Mouse (Mus musculus) stomach, embryonic 14.5 days (tissue): Measurements from ENCODE around the gene Ccdc175. TPM values are rescaled to one million over a fixed set of nuclear protein-coding genes. Genes with fewer than 3 reads are reported as not detected.

Source experiments
- ATAC-seq: fragments of 200-750 bp; cut with Nextera tagmentation; 2 replicates; pipeline ENCODE4 v1.8.0; 2017; ENCODE audit warnings: low read depth, moderate TSS enrichment; ENCODE audit not compliant: insufficient number of reproducible peaks, insufficient read depth, low FRiP score
- H3K27ac ChIP-seq: fragments of 300-500 bp; sonication (generic); 2 replicates; pipeline ENCODE4 v1.5.1; 2014; ENCODE audit warnings: mild to moderate bottlenecking, low read length, moderate library complexity, mixed read lengths
- H3K27me3 ChIP-seq: fragments of 300-500 bp; sonication (generic); 2 replicates; pipeline ENCODE4 v1.6.1; 2014; ENCODE audit warnings: low read length, control low read depth, mixed read lengths; ENCODE audit not compliant: control insufficient read depth, insufficient read depth
- H3K36me3 ChIP-seq: fragments of 300-500 bp; sonication (generic); 2 replicates; pipeline ENCODE4 v1.6.1; 2014; ENCODE audit warnings: mild to moderate bottlenecking, control low read depth, low read length, moderate library complexity, mixed read lengths; ENCODE audit not compliant: control insufficient read depth, insufficient read depth
- H3K4me1 ChIP-seq: fragments of 300-500 bp; sonication (generic); 2 replicates; pipeline ENCODE4 v1.6.1; 2014; ENCODE audit warnings: low read length, control low read depth, mixed read lengths; ENCODE audit not compliant: control insufficient read depth, insufficient read depth
- H3K4me2 ChIP-seq: fragments of 300-500 bp; sonication (generic); replicated peaks from 2 replicates; pipeline ENCODE4 v1.6.1; 2014; ENCODE audit warnings: low read depth, low read length, control low read depth
- H3K4me3 ChIP-seq: fragments of 300-500 bp; sonication (generic); 2 replicates; pipeline ENCODE4 v1.5.1; 2014; ENCODE audit warnings: low read depth, low read length, control low read depth
- H3K9ac ChIP-seq: fragments of 300-500 bp; sonication (generic); replicated peaks from 2 replicates; pipeline ENCODE4 v1.6.1; 2014; ENCODE audit warnings: low read depth, mild to moderate bottlenecking, control low read depth, low read length, moderate library complexity, mixed read lengths
- H3K9me3 ChIP-seq: fragments of 300-500 bp; sonication (generic); 2 replicates; pipeline ENCODE4 v1.6.1; 2016; ENCODE audit warnings: low read depth, low read length, control low read depth; ENCODE audit not compliant: control insufficient read depth
- WGBS: fragments of 180-500 bp; shearing (Covaris S2); extraction: QIAGEN DNeasy Blood & Tissue Kit; methylation state at CpG from one replicate; pipeline ENCODE4 v1.1.7; 2014; 5-methylcytosine and 5-hydroxymethylcytosine counted together
- polyA plus RNA-seq: library from polyadenylated mRNA; unstranded; fragments of >200 nt; fragmentation: Nextera tagmentation; extraction: Ambion mirVana; gene quantifications from 2 replicates; pipeline ENCODE4 v1.2.1, GENCODE M21; 2014

Gene Ccdc175
- not detected in 2 replicates for polyA plus RNA-seq

DNA sequence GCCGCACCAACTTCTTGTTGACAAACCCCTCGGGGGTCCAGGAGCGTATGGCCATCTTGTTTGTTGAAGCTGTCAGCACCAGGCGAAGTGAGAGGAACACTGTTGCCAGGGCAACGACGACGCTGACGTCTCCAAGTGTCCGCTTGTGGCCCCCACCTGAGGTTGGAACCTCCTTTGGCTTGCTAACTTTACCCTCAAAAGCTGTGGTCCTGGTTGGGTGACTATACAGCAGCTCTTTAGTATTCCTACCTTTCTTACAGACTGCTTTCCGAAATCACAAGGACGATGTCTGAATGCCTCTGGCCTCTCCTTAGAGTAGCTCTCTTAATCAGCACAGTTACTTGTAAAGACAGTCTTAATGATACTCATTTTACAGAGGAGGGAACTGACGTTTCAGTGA lies at the start of gene Ccdc175:
Gene Ccdc175 (minus strand): TSS at position 101 of the 400 bp plus-strand sequence.
- 70% methylated on average over 12 of the region's 12 CpGs for WGBS
- H3K27me3 ChIP-seq: no peaks in the 10 kb centered on the region

DNA sequence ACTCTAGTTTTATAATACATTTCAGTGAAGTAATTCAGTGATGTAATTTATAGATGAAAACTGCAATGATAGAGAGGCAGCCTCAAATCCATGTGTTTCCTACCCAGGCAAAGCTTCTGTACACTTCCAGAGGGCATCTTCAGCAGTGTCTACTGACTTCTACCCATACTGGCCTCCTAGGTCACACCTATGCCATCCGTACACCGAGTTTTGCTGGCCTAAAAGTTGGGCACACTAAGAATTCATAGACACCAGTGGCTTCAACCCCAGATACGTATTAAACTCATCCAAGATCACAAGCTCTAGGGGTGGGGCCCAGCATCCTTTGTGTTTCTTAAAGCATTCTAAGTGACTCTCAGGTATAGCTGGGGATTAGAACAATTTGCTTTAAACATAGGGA lies 49.3 kb upstream of the Ccdc175 start:
- Histone ChIP-seq H3K27ac (no peak overlapping the region), H3K27me3 (0 out of 2 replicates have a peak, but pooled peaks cover 8% of the 10 kb centered on the region)
- ATAC-seq: no peak

More for the DNA sequence above, at the start of gene Ccdc175:
- Histone ChIP-seq H3K9me3 (no peaks in the 10 kb centered on the region), H3K27ac (no peak within 1 kb of the TSS), H3K4me1 (no peaks in the 10 kb centered on the region), H3K9ac (no peak within 1 kb of the TSS), H3K4me3 (no peak within 1 kb of the TSS), H3K4me2 (no peak within 1 kb of the TSS), H3K36me3 (no peaks in the 10 kb centered on the region)
- no peak for ATAC-seq

DNA sequence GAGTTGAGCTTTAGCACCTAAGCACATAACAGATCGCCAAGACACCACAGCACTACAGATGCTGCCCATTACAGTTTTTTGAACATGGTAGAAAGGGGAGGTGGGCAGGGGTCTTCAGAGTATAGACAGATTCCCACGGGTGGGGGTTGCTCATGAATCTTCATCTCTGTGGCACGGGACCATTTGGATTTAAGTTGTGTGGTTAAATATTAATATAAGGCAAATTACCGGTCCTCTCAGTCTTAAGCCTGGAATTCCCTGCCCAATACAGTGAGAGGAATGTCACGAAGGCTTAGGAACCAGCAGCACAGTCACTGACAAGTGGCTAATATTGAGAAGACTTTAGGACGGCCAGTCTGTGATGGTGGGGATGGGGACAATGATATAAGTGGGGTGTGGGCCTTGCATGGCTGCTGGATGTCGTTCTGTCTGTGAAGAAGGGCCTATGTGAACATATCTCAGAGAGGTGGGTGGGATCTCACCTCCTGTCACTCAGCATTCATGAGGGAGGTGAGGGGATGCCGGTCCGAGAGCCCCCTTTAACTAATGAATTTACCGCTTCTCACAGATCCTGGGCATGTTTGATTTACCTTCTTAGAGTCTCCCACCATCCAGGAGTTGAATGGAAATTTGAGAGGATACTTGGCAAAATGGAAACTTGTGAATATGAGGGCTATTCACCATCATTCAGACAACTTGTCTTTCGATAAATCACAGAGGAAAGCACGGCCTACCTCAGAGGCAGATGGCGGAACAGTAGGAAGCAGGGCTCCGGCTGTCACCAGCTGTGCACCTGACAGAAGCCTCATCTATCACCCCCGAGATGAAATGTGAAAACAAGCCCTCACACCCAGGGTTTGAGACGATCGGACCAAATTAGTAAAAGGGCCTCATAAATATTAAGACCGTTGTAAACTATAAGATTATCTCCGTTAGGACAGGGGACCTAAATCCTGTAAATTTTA lies 48.3 kb upstream of the Ccdc175 start:
- H3K4me3 ChIP-seq: no peak overlapping the region
- no peaks in the 10 kb centered on the region for H3K36me3 ChIP-seq
- H3K9me3 ChIP-seq: no peaks in the 10 kb centered on the region
- no peak overlapping the region for H3K4me2 ChIP-seq
- no peak for ATAC-seq
- no peak overlapping the region for H3K9ac ChIP-seq
- 0 out of 2 replicates have a peak, but pooled peaks cover 8% of the 10 kb centered on the region for H3K27me3 ChIP-seq
- no peak overlapping the region for H3K27ac ChIP-seq
- WGBS: 81% methylated on average over 19 of the region's 19 CpGs
- peaks cover 4% of the 10 kb centered on the region; the same call in 1 of the 2 replicates for H3K4me1 ChIP-seq

More for the DNA sequence above, 49.3 kb upstream of the Ccdc175 start:
- Histone ChIP-seq H3K36me3 (no peaks in the 10 kb centered on the region), H3K4me2 (no peak overlapping the region), H3K9me3 (no peaks in the 10 kb centered on the region), H3K4me3 (no peak overlapping the region), H3K9ac (no peak overlapping the region), H3K4me1 (peaks cover 4% of the 10 kb centered on the region; the same call in 1 of the 2 replicates)
- 81% methylated on average over 3 of the region's 3 CpGs for WGBS

DNA sequence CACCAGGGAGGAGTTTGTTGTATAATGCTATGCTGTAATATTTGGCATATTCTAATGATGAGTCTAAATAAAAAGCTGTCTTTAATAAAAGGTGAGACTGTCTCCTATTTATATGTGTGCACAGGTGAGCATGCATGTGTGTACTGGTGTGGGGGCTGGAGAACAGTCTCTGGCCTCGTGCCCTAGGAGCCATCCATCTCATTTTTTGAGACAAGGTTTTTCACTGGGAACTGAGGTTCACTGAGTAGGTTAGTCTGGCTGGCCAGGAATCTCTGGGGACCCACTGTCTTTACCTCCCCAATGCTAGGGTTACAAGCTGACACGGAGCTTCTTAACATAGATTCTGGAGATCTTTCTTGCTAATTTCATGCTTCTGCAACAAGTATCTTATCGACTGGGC lies 47.3 kb upstream of the Ccdc175 start:
- Histone ChIP-seq H3K27me3 (0 out of 2 replicates have a peak, but pooled peaks cover 6% of the 10 kb centered on the region), H3K4me1 (peaks cover 4% of the 10 kb centered on the region; the same call in 1 of the 2 replicates), H3K36me3 (no peaks in the 10 kb centered on the region), H3K4me3 (no peak overlapping the region), H3K27ac (no peak overlapping the region), H3K9ac (no peak overlapping the region), H3K9me3 (no peaks in the 10 kb centered on the region), H3K4me2 (no peak overlapping the region)
- ATAC-seq: no peak
- WGBS: 80% methylated on average over 3 of the region's 3 CpGs

DNA sequence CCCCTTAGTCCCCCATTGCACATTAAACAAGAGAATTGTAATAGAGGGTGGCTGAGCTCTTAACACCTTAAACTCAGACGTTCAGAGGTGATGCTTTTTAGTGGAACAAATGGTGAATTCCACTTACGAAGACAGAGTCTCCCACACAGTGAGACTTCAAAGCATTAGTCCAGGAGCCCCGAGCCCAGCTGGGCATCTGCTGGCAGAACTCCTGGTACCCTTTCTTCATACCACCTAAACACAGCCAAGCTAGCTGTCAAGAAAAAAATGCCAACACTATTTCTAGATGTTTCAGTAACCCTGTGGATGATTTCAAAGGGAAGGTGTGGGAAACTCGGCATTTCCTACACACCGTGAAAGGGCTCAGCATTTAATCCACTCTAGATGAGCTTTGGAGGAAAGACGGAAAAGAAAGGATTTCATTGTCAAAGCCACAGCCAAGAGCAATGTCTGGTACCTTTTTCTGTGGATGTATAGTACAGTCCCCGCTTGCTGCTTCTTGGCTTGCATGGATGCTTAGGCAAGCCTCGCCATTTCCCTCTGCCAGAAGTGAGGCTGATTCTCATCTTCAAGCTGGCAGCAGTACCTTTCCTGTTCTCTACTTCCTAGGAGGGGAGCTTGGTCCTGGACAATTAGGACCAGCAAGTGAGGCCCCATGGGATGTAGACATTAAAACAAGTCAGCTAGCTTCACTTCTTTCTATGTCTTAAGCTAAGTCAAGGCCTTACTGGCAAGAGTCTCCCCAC lies 44.8 kb upstream of the Ccdc175 start:
- ATAC-seq: no peak
- H3K4me2 ChIP-seq: no peak overlapping the region
- no peak overlapping the region for H3K9ac ChIP-seq
- H3K36me3 ChIP-seq: no peaks in the 10 kb centered on the region
- no peaks in the 10 kb centered on the region for H3K4me1 ChIP-seq
- H3K27me3 ChIP-seq: no peaks in the 10 kb centered on the region
- no peak overlapping the region for H3K4me3 ChIP-seq
- H3K9me3 ChIP-seq: no peaks in the 10 kb centered on the region
- H3K27ac ChIP-seq: no peak overlapping the region
- 67% methylated on average over 8 of the region's 8 CpGs for WGBS

DNA sequence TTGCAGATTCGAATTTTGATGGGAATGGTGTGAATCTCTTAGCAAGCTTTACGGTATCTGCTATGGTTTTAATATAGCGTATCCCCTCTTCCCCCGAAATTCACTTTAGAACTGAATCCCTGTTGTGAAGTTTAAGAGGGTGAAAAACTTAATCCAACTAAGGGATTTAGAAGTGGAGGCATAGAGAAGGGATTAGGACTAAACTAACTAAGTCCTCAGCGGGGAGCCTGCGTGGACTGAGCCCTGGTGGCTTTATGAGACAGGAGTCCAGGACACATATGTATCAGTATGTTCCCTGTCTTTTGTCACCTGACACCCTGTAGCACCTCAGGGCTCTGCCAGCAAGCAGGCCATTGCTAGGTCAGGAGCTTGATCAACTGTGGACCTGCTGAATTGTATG lies 42.9 kb upstream of the Ccdc175 start:
- 87% methylated on average over 6 of the region's 6 CpGs for WGBS
- no peak overlapping the region for H3K4me2 ChIP-seq

DNA sequence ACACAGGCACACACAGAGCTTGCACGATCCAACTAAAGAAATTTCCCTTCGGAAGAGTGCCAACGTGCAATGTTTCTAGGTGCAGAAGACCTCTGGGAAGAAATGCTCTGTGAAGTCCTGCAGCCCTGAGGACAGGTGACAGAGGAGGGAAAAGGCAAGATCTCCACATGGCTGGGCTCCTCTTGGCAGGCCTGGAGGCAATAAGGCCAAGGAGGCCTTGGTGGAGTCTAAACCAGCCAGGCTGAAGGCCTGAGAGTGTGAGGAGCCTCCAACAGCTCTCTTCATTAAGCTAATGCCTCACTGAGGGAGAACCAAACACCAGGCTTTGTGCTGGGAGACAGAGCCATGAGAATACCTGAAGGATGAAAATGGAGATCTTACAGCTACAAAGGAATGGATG lies 40.5 kb upstream of the Ccdc175 start:
- H3K9me3 ChIP-seq: no peaks in the 10 kb centered on the region

More for the DNA sequence above, 42.9 kb upstream of the Ccdc175 start:
- Histone ChIP-seq H3K9ac (no peak overlapping the region), H3K27ac (no peak overlapping the region), H3K36me3 (no peaks in the 10 kb centered on the region), H3K4me3 (no peak overlapping the region), H3K27me3 (no peaks in the 10 kb centered on the region), H3K9me3 (no peaks in the 10 kb centered on the region), H3K4me1 (no peaks in the 10 kb centered on the region)
- ATAC-seq: no peak

DNA sequence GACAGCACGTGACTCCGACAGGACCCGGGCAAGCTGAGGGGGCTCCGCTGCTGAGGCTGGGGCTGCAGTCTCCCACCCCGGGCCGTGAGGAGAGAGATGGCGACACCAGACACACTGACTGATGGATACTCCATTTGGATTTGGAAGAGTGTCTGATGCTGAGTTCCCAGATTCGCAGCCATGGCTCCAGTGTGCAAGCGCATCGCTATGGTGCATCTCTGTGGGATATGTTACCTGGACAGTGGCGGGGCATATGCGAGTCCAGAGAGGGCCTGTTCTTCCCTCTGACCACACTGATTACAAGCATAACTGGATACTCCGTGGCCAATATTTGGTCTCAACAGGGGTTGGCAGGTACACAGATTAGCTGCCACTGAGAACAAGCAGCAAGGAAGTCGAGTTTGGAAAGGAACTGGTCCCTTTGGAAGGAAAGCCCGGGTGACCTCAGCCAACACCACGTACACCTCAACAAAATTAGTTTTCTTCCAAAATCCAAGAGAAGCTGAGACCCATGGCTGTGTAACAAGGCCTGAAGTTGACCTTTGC lies 38.8 kb upstream of the Ccdc175 start:
- Histone ChIP-seq H3K27ac (no peak overlapping the region), H3K27me3 (no peaks in the 10 kb centered on the region), H3K36me3 (no peaks in the 10 kb centered on the region), H3K4me2 (no peak overlapping the region), H3K4me1 (no peaks in the 10 kb centered on the region), H3K4me3 (no peak overlapping the region), H3K9ac (no peak overlapping the region), H3K9me3 (no peaks in the 10 kb centered on the region)
- ATAC-seq: no peak
- 91% methylated on average over 16 of the region's 16 CpGs for WGBS

More for the DNA sequence above, 40.5 kb upstream of the Ccdc175 start:
- no peak overlapping the region for H3K9ac ChIP-seq
- no peak overlapping the region for H3K27ac ChIP-seq
- no peaks in the 10 kb centered on the region for H3K27me3 ChIP-seq
- 93% methylated on average over 3 of the region's 3 CpGs for WGBS
- no peak overlapping the region for H3K4me3 ChIP-seq
- no peak overlapping the region for H3K4me2 ChIP-seq
- no peaks in the 10 kb centered on the region for H3K4me1 ChIP-seq
- ATAC-seq: no peak
- H3K36me3 ChIP-seq: no peaks in the 10 kb centered on the region
